Mouse (Mus musculus) heart, adult 11 months (tissue): ENCODE results near the gene Enox1.
A peak's percentile ranks its signal among the peaks of the same experiment; 100 is the strongest.

Experiments
- DNase-seq: peaks from one replicate; pipeline ENCODE4 v3.0.0; 2022

Gene Enox1

DNA sequence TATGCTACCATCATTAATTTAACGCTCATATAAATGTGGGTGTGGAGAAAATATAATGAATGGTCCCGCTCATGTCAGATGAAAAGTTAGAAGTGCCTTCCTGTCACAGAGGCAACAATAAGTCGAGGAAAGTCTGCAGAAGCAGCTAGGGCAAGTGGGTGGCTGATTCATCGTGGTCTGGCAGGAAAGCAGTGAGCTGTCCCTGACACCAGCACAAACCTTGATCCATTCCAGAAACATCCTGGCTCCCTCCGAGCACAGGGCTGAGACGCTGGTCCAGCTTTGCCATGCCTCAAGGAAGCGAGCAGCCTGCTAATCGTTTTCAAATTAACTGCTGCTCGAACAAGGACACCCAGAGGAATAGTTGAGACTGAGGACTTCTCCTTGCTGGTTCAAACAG is 219.1 kb downstream of the Enox1 start:
- peak; percentile 85 for DNase-seq

DNA sequence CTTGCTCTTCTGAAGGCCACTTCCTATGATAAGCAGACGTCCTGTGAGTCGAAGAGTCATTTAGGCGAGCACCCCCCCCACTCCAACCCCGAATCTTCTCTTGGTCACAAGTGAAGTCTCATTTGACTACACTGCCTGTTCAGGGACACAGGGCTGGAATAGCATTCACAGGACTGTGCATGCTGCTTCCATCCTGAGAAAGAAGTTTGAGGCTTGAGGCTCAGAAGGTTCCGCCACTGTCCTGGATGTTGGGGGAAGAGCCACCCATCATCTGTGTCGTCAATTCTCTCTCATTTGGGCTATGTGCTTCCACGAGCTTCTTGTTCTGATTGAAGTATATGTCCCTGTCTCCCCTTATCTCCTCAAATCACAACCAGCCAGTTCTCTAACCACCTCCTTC is 220.2 kb downstream of the Enox1 start:
- DNase-seq = peak; percentile 82

DNA sequence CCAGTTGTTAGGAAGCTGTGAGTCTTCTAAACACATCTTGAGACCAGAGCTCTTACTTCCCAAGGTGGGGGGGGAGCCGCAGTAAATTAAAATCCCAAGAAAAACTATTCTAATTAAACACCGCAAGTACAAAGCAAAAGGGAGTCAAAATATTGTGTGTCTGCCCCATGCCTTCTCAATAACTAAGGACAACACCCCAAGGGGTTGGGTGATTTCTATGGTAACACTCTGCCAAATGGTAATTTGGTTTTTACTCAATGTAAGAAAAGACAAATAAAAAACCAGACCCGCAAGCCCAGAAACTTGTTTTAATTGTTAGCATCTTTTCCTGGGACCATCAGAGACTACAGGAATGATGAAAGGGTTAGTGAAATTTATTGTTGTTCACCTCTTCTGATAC is 220.9 kb downstream of the Enox1 start:
- peak; percentile 19 for DNase-seq

DNA sequence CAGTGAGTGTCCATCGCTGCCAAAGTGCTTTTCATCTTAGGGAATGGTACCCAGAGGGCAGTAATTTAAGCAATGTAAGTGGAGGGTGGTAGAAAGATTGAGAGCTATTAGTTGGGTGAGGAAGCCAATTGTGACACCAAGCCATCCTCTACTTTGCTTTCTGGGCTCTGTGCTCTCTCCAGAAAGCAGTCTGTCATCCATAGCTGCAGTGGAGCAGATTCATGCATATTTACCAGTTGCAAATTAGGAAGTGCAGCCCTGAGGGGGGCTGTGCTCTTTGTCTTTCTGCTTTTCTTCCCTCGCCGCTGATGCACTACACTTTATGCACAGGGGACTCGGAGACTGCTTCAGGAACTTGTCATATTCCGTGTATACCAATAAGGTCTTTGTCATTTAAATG is 221.3 kb downstream of the Enox1 start:
- DNase-seq = peak; percentile 68

DNA sequence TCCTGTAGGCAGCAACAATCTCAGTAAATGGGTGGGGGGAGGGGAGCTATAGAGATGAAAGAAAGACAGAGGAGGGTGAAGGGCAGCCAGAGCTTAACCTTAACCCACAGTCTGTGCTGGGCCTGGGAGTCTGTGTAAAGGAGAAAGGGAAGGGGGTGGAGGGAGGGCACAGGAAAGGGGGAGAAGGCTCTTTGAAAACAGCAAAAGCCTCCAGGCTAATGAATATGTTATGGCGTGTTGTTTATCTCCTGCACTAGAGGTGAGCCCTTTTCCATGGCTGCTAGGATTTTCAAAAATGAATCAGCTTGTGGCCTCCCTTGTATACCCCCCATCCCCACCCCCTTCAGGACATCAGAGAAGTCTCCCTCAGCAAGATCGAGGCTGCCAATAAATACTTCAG is 225.0 kb downstream of the Enox1 start:
- no peak for DNase-seq

DNA sequence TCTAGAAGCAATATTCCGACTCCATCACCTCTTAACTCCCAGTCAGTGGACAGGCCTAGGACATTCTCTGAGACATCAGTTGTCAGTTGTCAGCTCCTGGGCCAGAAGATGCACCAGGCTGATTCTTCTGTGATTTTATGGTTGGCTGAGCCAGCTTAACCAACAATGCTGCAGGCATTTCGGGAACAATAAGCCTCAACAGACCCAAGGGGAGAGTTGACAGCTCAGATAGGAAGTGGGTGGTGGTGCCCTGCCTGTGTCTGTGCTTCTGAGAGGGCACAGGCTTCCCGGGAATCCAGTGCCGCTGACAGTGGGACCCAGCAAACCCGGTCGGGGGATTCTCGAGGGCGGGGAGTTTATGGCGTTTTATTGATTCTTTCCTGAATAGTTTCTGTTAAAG is 229.1 kb downstream of the Enox1 start:
- DNase-seq = peak; percentile 57

DNA sequence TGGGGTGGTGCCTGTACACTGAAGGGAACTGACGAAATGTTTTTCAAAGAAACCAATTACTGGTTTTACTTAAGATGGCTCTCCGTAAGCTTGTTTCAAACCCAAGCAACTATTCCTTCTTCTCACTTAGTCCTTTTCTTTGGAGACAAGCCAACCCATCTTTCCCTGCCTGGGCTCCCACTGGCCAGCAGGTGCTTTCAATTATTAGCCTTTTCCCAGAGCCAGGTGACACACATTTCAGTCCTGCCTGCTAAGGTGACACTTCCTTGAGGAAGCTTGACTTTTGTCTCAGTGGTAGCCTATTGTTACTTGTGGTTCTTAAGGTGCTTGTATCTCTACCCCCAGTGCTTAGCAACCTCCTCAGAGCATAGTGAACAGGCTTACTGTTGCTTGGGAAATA is 231.3 kb downstream of the Enox1 start:
- peak; percentile 41 for DNase-seq

DNA sequence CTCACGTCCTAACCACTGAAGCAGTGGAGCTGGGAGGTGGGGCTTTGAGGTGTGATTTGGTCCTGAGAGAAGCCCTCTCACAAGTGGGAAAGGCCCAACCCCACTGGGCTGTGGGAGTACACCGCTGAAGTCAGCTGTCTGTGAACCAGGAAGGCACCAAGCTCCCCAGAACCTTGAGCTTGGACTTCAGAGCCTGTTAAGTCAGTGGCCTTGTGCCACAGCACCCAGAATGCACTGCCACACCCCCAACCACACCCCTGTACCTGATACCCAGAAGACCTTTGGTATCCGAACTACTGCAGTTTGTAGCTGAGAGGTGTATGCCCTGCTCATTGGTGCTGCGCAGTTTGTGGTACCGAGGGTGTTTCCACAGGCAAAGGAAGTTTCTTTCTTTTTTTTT is 232.7 kb downstream of the Enox1 start:
- peak; percentile 44 for DNase-seq

DNA sequence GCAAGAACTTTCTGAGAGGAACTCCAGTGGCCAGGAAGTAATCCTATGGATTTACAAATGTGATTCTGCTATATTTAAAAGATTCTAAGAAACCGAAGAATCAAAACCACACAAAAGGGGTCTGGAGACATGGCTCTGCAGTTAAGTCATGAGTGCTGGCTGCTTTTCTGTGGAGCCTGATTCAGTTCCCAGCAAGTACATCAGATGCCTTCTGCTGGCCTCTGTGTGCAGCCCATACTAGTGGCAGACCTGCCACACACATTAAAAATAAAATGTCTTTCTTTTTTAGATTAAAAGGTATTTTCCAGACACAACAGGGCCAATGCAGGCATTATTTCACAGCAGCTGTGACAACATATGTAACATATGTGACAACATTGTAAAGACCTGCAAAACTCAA is 235.9 kb downstream of the Enox1 start:
- peak; percentile 18 for DNase-seq

DNA sequence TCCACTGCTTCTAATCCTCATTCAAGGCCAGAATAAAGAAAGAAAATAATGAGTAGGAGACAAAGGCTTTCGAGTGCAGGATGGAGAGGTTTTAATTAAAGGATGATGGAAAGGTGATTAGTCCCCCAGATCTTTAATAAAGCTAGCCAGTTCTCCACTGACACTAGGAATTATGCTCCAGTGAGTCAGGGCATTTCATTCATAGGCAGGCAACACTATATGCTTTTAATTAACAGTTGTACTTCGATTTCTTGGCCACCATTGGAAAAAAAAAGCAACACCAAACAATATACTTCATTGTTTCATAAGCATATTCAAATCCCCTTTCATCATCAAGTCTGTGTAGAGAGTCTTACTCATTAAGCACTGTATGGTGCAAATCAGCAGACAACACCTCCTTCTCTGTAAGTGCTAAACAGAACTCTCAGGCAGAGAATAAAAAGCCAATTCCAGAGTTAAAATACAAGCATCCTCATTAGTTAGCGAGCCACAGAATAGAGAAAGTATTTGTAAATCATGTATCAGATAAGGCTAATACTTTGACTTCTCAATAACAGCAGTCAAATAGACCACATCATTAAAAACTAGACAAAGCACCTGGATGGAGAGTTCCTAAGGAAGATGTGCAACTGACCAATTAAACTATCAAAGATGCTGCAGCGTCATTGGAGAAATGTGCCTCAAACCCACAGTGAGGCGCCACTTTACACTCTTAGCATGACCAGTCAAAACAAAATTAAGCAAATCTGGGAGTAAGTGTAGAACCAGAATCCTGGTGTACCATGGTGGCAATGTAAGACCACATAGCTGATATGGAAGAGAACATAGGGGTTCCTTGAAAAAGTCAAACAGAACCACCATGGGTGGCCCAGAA is 249.9 kb downstream of the Enox1 start:
- no peak for DNase-seq

DNA sequence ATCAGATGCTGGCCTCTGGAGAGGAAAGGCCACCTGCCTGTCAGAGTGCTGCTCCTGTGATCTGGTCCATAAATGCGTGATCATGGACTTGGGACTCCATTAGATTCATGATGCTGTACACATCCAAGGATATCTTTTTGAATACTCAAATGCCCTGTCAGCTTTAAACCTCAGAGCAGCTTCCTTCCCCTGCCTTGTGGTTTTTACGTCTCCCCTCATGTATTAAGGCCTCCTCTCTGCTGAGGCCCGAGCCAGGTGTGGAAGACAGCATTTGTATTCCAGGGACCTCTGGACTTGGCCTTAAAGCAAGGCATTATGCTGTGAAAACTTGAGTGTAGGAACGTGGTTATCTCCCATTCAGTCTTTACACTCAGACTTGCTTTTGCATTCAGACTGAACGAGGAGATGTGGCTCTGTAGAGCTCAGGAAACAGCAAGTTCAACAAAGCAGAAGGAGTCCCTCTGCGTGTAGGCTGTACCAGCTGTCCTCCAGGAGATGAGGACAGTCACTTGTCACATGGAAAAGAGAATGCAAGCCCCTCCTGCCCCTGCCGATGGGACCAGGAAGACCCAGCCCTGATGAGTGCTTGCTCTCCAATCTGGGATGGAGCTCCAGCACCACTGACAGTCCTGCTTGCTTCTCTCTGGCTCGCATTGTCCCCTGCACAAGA is 252.8 kb downstream of the Enox1 start:
- no peak for DNase-seq

DNA sequence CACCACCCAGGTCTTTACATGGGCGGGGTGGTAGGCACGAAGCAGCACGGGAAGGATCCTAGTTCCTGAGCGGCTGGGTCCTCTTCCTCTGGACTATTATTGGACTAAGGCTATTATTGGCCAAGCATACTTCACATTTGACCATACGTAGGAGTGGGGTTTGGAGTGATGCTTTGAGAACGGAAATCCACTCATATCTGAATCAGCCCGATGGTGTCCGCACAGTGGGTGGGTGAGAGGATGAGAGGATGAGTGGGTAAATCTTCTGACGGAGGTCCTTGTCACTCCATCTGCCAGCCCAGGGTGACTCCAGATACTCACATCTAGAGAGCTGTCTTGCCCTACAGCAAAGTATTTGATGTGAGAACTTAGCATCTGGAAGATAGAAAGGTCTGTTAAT is 253.8 kb downstream of the Enox1 start:
- no peak for DNase-seq

DNA sequence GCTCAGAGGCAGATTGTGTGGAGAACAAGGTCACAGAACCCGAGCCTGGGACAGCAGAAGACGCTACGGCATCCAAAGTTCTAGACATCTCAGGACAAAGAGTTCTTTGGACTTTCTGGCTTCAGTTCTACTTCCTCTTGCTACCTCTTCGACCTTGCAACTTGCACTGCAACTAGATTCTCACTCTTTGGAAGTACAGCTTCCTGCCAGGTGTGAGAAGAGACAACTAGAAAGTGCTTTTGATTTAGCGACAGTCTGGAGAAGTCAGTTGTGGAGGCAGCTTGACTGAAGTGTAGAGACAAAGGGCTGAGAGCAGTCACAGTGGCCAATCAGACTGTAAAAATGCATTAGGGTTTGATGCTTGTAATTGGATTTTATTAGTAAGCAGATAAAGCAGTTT is 256.5 kb downstream of the Enox1 start:
- no peak for DNase-seq

DNA sequence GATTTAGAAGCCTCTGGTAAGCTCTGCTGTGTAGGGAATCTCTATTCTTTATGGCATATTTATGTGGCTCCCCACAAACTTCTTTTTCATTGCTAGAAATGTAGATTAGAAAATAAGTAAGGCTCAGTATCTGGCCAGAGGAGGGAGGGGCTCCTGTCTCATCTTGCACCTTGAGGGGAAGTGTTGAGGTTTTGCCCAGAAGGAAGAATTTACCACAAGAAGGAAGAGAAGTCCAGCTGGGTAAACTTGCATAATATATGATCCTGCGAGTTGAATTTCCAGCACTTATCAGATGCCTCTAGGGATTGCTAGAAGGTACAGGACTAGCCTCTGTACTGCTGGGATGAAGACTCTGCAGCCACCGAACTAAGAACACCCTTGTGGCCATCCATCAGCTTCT is 259.8 kb downstream of the Enox1 start:
- DNase-seq = no peak

DNA sequence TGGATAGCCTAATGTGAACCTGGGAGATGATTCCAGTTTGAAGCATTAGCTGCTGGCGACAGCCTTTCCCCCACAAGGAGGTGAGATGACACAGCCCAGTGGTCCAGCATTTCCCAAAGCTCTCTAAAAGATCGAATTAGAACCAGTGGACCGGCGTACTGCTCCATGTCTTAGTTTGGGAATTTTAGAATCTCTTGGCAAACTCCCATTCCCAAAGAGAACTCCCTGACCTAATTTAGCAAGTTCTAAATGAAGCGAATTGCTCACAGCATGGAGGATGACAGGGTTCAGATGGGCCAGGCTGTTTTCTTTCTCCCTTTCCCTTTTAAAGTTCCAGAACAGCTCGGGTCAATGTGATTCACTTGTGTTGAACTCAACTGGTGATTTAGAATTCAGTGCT is 264.5 kb downstream of the Enox1 start:
- no peak for DNase-seq

DNA sequence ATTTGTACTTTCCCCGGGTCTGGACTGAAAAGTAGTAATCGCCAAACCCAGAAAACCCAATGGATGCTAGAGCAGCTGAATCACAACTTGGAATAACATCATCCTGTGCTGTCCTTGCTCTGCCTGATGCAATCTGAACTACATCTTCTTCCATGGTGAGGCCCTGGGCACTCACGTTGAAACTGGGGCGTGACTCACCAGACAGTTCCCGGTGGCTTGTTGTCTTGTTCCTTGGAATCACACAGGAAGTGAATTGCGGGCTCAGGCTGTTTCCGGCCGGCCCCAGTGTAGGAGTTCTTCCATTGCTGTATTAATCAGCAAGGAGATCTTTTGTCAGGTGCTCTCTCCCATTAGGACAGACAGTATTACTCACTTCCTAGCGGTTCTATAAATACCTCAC is 266.6 kb downstream of the Enox1 start:
- no peak for DNase-seq

DNA sequence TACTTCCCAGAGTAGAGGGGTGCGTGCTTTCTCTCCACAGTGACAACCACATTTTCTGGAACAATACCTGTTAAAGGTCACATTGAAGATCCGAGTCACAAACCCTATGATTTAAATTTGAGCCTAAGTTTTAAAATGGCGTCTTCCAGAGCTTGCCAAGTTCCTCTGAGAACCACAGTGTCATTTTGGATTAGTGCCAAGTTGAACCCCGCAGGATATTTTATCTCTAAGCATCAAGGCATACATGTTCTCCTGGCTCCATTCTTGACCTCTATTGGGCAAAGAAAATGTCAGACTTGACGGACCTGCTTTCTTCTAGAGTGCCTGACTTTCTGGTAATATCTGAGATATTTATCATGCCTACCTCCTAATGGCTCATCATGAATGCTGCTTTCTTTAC is 282.9 kb downstream of the Enox1 start:
- no peak for DNase-seq

DNA sequence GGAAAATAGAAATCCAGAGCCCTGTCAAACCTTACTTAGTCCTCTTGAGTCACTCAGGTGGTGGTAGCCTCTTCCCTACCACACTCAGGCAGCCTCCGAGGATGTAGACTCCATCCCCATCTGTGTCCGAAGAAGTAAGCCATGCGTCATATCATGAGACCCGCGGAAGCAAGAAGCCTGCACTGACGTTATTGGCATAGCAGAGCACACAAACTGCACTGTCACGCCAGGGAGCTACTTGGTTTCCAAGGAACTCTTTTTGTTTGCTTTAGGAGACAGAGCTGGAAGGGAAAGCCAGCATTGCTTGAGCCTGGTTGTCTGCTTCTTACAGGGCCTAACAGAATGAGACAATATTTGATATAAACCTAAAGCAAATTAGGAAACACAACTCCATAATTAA is 284.2 kb downstream of the Enox1 start:
- peak; percentile 91 for DNase-seq

DNA sequence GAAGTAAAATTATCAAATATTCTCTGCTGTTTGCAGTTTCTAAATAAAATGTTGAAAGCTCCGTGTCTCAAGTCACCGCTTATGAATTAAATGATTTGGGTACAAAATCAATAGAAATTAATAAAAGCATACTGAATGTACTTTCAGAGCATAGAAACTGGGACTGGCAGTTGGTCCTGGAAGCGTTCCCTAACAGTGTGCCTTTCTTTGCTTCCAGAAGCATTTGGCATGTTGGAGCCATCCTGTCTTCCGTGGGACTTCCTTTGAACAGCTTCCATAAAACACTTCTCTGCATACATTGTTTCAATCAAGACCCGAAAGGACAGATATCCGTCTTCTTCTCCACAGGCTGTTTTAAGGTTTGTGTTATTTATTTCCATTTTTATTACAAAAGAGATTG is 285.0 kb downstream of the Enox1 start:
- DNase-seq = no peak

DNA sequence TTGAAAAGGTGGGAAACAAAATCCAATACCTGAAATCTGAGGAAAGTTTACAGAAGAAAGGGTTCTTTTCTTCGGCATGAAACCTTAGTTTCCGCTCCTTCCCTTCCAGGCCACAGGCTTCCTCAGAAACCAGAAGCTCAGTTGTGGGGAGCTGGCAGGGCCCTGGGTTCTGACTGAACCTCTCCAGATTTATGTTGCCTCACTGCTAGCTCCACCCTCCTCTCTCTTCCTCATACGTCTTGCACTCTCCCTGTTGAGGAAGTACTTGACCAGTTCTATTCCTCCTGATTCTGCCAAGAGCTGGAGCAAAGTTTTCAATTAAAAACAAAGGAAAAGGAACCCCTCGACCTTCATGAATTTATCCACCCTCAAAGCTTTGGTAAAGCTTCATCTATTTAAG is 291.4 kb downstream of the Enox1 start:
- no peak for DNase-seq

DNA sequence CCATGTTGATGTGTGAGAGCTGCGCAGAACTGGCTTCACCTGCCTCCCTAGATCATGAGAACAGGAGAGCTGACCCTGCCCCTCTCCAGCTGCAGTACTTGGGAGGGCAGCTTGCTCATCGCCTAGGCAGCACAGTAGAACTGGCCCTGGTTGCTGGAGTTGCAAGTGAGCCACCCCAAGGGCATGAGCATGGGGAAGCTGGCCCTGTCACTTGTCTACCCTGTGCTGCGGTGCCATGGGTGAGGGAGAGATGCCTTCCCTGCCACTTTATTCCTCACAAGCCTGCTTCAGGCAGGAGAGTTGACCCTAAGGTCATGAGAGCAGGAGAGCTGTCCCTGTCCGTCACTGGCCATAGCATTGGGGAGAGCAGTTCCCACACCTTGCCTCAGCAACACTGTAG is 295.4 kb downstream of the Enox1 start:
- peak; percentile 82 for DNase-seq

DNA sequence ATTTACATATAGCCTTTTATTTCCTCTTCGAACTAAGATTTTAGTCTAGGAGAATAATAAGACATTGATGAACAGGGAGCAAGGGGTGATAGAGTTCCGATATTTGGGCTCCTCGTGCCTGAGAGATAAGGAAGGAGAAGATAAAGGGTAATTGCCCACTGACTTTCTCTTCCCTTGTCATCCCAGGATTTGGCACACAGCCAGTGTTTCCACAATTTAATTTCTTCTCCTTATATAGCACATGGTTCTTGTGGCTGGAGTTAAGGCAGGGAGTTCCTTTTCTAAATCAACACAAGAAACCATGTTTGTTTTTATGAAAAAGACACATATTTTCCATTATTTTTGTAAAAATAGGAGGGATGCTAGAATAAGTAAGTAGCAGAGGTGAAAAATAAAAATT is 299.5 kb downstream of the Enox1 start:
- no peak for DNase-seq

DNA sequence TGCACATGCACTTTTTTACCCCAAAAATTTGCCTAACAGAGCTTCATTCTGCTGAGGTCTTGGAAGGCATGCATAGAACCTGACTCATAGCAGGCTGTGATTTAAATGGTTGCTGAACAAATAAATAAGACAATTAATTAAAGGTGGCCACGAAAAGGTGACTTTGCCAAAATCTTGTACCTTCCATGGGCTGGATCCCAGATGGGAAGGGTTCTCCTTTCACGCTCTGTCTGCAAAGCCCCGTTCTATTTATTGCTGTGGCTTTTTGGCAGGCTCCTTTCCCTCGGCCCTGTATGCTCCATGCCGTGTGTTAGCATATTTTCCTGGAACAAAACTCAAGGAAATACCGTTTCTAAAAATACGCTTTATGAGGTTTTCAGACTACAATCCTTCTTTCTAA is 300.3 kb downstream of the Enox1 start:
- no peak for DNase-seq

DNA sequence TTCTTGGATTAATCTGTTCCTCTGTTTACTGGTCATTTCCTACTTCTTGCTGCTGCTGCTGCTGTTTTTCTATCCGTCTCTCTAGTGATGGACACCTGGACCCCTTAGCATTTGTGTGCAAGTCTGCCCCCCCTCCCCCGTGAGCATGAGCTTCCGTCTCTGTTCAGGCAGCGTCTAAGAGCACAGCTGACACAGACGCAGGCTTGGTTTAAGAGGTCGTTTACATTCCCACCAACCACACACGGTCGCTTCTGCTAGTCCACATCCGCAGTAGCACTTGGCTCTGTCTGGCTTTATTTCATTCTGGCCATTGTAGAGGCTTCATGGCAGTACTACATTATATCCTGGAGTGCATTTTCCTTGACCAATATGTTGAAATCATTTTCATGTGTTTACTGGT is 301.7 kb downstream of the Enox1 start:
- DNase-seq = no peak

DNA sequence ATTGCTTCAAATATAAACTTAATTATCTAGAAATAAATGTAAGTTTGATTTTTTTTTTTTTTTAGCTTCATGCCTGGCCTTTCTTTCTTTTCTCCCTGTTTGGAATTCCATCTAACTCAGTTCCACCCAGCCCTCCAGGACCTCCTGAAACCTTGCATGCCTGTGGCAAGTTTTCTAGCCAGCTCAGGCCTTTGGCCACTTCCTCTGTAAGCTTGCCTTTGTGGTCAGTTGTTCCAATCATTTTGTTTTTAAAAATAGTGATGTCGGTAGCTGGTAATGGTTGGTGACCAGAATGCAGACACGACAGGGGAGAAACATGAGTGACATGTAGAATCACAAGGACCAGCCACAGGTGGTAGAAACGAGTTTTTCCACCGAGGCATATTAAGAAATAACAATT is 307.4 kb downstream of the Enox1 start:
- no peak for DNase-seq
